Mouse (Mus musculus) ovary, adult 10 weeks (tissue): ENCODE data around the gene Olfr77. TPM values are rescaled to one million over a fixed set of nuclear protein-coding genes. Genes with fewer than 3 reads are reported as not detected.

Experiments used
- polyA plus RNA-seq: library from polyadenylated mRNA; stranded (reverse); fragments of 350-450 nt; fragmentation: Illumina TruSeq; extraction: RNeasy Lipid Tissue Mini Kit (QIAGEN cat#74804); gene quantifications from one replicate; pipeline ENCODE4 v1.2.3, GENCODE M21; 2014

The Olfr77 gene
- not detected for polyA plus RNA-seq

GRCm38 (mm10) chr9:19916565-19916964 is at the start of gene Olfr77:
TSS of gene Olfr77 (plus strand) at chr9:19916865.

GRCm38 (mm10) chr9:19887904-19888303 is 28.8 kb upstream of the Olfr77 start, which contains the start of gene Olfr862:
TSS of gene Olfr862 (minus strand) at chr9:19888004.

Other genes with a start within 250 kb of the Olfr77 start
- gene Olfr857, start 207.4 kb upstream of the Olfr77 start, polyA plus RNA-seq, result not detected
- not detected for gene Olfr58, start 136.6 kb upstream of the Olfr77 start, polyA plus RNA-seq
- gene Olfr859, start 112.0 kb upstream of the Olfr77 start, polyA plus RNA-seq, result not detected
- gene Olfr860, start 67.1 kb upstream of the Olfr77 start, polyA plus RNA-seq, result not detected
- gene Olfr862, start 28.9 kb upstream of the Olfr77 start, polyA plus RNA-seq, result not detected
- not detected for gene Olfr866, start 111.2 kb downstream of the Olfr77 start, polyA plus RNA-seq
- gene Olfr867, start 140.7 kb downstream of the Olfr77 start, polyA plus RNA-seq, result not detected
- not detected for gene Olfr868, start 181.8 kb downstream of the Olfr77 start, polyA plus RNA-seq
- gene Olfr869, start 212.1 kb downstream of the Olfr77 start, polyA plus RNA-seq, result not detected